Mouse (Mus musculus): ENCODE measurements around the gene Iah1. TPM values are rescaled to one million over a fixed set of nuclear protein-coding genes. Genes with fewer than 3 reads are reported as not detected.

Gene Iah1
- total RNA-seq, 4 experiments from 2014 or later: 13.4 to 20.0 (median 16.6) TPM

DNA sequence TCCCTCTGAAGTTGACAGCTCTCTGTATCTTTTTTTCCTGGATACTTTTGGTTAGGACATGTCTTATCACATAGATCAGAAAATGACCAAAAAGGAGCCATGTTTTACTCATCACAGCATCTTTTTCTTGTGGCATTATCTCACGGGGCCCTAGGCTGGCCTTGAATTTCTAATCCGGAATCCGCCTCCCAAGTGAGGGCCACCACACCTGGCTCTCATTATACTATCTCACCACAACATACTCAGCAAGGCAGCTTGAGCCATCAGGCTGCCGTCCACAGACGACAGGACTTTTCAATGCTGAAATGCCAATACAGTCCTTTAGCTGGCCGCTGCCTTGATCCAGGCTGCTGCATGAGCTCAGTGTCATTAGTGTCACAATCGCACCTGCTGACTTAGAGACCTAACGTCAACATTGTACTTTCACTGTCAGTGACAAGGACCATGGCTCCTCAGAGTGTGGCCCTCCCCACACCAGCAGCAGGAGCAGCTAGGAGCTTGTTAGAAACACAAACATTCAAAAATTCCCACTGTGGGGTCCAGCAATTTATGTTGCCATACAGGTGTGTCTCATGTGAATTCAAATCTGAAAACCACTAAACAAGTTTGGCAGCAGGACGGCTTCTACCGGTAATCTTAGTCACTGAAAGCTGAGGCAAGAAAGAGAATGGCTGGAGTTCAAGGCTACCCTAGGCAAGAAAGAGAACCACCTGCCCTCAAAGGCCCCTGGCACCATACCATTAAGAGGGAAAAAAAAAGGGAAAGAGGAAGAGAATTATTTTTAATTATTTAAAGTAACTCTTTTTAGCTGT lies 48.6 kb downstream of the Iah1 start:
- no peak for DNase-seq (ENCODE audit: low spot score)

DNA sequence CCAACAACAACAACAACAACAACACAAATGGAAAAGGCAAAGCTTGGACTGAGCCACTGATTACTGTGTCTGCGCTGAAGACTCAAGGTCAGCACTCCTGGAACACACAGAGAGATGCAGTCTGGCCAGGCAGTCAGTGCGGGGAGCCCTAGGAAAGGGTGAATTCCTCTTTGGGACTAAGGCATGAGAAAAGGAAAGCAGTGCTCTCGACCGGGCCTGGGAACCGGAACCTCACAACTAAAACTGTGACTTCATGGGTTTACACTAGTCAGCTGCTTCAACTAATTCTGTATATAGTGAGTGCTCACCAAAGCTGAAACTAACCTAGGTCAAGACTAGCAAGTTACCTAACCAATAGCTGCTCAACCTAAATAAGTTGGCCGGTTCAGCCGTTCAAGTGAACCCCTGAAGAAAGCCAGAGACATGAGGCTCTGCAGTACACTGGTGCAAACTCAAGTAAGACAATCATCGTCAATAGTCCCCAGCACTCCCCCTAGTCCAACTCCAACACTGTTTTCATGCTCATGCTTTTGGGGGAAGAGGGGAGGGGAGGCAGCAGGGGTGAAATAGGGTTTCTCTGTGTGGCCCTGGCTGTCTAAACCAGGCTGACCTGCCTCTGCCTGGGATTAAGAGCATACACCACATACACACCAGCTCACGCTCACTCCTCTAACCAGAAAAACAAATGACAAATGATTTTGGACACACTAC lies 52.3 kb downstream of the Iah1 start:
- no peak for DNase-seq (ENCODE audit: low spot score)

- DNase-seq (ENCODE audit: low spot score): no peak
These were observed 52.9 kb downstream of the Iah1 start for GRCm38 (mm10) chr12:21369087-21369410.

DNA sequence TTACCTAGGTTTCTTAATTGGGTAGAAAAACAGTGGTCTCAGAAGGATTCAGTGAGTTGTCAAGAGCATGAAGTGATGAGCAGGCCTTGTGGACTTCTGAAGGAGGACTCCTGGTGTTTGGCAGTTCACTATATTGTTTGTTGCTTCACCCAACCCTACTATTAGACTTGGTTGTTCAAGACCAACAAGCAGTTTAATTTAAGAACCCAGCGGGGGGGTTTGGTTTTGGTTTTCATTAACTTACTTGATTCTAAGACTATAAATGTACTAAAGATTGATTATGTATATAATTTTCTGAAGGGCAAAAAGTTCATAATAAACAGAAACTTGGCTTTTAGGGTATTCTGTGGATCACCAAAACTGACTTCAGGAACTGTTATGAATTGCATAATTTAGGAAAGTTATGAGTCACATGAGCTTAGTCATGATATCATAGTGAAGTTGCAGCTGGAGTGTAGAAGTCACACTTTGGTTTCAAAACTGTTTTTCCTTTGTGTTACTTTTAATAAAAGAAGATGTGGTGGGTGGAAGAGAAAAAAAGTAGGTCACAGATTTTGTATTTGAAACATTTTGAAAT lies 53.9 kb downstream of the Iah1 start:
- no peak for DNase-seq (ENCODE audit: low spot score)

GRCm38 (mm10) chr12:21373100-21373819 lies 57.1 kb downstream of the Iah1 start, which contains the start of gene Adam17:
Adam17 (minus strand) TSS chr12:21373632.
- peak; percentile 98 for DNase-seq (ENCODE audit: low spot score)

Other genes starting within 250 kb of the Iah1 start
- 10 to 100 TPM; 36.6 to 37.8 (median 37.7) TPM for gene Cpsf3, start 31.0 kb upstream of the Iah1 start, total RNA-seq (2022)
- 10 to 100 TPM; 41.9 to 54.9 (median 43.9) TPM for gene Itgb1bp1, start 30.1 kb upstream of the Iah1 start, total RNA-seq (2022)
- gene Adam17, start 57.2 kb downstream of the Iah1 start, total RNA-seq (2022): 10 to 100 TPM; 34.4 to 56.3 (median 43.4) TPM
- gene Ywhaq, start 101.2 kb downstream of the Iah1 start, total RNA-seq (2022): 10 to 100 TPM; 52.2 to 54.3 (median 53.1) TPM

Measured in heart, adult 8-10 months (tissue).